Mouse (Mus musculus): ENCODE data around the gene Tarbp1. TPM values are rescaled to one million over a fixed set of nuclear protein-coding genes. Genes with fewer than 3 reads are reported as not detected.
"Not testable (repeated sequence)": the region's sequence is repeated elsewhere in the genome, so short reads cannot be mapped to it uniquely, and the experiment has no call there.

The Tarbp1 gene
- total RNA-seq, 2 experiments from 2014 or later: 5.7 to 6.2 TPM

DNA sequence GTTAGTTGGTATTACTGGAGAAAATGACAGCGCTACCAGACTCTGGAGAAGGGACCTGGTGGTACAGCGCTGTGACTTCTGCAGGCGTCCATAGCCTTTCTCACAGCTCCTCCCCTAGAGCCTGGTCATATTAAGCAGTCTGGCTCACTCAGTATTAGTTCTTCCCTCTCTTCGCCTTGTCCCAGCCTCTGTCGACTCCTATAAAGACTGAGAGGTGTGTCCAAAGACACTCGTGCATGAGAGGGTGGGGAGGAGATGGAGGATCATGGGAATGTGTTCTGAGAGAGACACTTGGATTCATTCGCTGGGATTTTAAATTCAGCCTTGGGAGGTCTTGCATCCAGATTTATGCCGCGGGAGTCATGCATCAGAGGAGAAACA, 52.0 kb downstream of the Tarbp1 start:
- DNase-seq: no peak
- intact Hi-C loops (cut with DNase I): loop anchor here (5.0 kb wide), 1 partner anchor 524 kb away; the partner anchor contains the start of gene Tomm20

DNA sequence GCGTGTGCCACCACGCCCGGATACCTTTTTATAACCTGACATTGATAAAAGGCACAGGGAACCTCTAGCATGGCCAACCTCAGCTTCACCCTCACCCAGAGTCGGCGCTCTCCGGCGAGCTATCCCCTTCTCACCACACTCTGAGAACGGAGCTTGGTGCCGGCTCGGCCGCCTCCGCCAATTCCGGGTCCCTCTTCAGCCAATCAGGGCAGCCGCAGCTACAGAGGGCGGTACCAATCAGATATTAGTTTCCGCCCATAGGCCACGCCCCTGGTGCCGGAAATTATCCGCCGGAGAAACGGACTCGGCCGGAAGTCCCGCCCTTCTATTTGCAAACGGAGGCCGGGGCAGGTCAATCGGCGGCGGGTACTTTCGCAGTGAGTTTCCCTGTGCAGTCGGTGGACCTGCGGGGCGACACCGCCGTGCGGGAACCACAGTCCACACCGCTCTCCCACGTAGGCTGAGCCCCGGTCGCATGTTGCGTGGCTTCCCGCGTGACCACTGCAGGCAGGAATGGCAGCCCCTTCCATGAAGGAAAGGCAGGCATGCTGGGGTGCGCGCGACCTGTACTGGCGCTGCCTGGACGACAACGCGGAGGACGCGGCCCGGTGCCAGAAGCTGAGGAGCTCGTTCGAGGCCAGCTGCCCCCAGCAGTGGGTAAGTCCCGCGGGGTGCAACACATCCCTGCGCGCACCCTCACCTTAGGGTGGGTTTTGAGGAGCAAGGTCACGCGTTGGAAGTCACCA, 52.5 kb downstream of the Tarbp1 start, which contains the start of gene Coa6:
TSS of gene Coa6 (plus strand) at position 342 of the 746 bp plus-strand sequence.
- intact Hi-C loops (cut with DNase I): loop anchor here (5.0 kb wide), 1 partner anchor 525 kb away; the partner anchor contains the start of gene Tomm20
- DNase-seq: peak; percentile 99

- intact Hi-C loops (cut with DNase I): loop anchor here (5.0 kb wide), 1 partner anchor 526 kb away; the partner anchor contains the start of gene Tomm20
Measured at GRCm38 (mm10) chr8:126420834-126421233, 54.0 kb downstream of the Tarbp1 start.

GRCm38 (mm10) chr8:126405030-126405429, 69.8 kb downstream of the Tarbp1 start:
- DNase-seq: no peak
- intact Hi-C loops (cut with DNase I): no loop called here

More at GRCm38 (mm10) chr8:126420834-126421233, 54.0 kb downstream of the Tarbp1 start:
- DNase-seq: no peak

DNA sequence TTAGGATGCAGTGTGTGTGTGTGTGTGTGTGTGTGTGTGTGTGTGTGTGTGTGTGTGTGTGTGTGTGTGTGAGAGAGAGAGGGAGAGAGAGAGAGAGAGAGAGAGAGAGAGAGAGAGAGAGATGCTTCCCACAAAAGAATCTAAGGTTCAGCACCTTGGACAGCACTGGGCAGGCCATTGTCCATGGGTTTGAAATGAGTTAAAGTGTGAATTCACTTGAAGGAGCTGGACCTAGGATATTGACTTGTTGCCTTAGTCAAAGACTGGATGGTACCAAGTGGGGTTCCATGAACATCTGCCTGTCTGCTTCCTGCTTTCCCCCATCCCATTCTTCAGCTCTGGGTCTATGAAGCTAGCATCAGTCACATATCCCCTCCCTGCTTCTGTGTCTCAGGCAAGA, 70.3 kb downstream of the Tarbp1 start:
- peak; percentile 3 to 23 for DNase-seq
- intact Hi-C loops (cut with DNase I): not testable (repeated sequence)

DNA sequence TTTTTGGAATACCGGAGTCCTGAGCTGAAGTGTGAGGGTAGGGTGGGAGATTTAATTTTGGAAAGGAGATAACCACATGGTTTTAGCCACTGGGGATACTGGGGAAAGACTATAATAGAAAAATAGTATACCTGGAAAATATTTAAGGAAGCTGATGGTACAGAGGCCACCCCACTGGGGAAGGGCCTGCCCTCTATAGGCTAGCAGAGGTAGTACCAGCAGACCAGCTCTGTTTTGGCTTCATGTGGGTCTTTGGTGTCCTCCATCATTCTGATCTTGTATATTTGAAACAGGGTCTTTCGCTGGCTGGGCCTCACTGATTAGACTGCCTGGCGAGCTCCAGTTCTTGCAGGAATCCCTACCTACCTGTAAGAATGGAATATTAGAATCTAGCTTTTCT, 76.5 kb downstream of the Tarbp1 start:
- intact Hi-C loops (cut with DNase I): no loop called here
- DNase-seq: peak in 1 of 2 experiments; percentile 4

GRCm38 (mm10) chr8:126395917-126396316, 78.9 kb downstream of the Tarbp1 start:
- DNase-seq: no peak
- intact Hi-C loops (cut with DNase I): no loop called here

DNA sequence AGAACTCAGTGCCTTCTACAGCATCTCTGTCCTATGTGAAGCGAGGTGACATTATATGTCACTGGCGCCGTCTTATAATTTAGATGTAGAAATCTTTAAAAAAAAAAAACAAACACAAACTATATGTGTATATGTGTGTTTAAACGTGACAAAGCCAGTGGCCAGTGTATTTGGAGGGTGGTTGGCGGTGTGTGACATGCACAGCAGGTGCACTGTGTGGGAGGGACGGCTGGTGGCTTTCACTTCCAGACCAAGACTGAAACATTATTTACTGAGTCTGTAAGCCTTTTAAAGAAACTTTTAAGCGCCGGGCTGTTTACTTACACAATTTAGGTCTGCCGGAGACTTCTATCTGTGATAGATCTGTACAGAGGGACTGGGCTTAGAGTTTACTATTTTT, 79.5 kb downstream of the Tarbp1 start:
- DNase-seq: no peak
- intact Hi-C loops (cut with DNase I): no loop called here

DNA sequence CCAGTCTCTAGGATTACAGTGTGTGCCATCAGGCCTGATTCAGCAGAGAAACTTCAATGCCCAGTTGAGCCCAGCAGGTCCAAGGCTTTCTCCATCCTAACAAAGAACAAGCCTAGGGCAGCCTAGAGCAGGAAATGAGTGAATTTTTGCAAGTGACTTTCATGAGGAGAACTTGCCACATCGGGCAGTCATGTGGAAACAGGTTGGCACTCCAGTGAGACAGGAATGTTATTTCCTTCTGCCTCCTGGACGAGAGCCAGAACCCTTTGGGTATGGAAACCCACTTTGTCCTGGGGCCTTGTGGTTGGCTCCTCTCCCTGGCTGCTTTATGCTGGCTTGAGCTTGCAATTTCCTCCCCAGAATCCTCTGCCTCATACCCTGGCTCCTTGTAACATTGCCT, 83.3 kb downstream of the Tarbp1 start:
- intact Hi-C loops (cut with DNase I): no loop called here
- DNase-seq: no peak

DNA sequence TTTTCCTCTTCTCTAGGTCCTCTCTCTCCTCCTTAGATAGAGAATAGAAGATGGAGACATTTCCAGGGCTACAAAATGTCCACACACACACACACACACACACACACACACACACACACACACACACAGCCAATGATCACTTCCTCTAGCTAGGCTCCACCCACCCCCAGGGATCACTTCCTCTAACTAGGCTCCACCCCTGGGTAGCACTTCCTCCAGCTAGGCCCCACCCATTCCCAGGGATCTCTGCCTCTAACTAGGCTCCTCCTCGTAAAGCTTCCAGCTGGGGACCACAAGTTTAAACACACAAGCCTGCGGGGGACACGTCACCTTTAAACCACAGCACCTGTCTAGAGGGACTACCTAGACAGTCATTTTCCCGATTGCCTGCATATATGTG, 87.3 kb downstream of the Tarbp1 start:
- intact Hi-C loops (cut with DNase I): no loop called here
- peak in 1 of 2 experiments; percentile 2 for DNase-seq

GRCm38 (mm10) chr8:126382749-126383148, 92.1 kb downstream of the Tarbp1 start:
- intact Hi-C loops (cut with DNase I): loop anchor here (5.0 kb wide), 1 partner anchor 125 kb away; no protein-coding TSS in a partner anchor
- peak; percentile 4 to 16 for DNase-seq

- peak; percentile 2 to 22 for DNase-seq
Measured at GRCm38 (mm10) chr8:126382216-126382615, 92.6 kb downstream of the Tarbp1 start.

DNA sequence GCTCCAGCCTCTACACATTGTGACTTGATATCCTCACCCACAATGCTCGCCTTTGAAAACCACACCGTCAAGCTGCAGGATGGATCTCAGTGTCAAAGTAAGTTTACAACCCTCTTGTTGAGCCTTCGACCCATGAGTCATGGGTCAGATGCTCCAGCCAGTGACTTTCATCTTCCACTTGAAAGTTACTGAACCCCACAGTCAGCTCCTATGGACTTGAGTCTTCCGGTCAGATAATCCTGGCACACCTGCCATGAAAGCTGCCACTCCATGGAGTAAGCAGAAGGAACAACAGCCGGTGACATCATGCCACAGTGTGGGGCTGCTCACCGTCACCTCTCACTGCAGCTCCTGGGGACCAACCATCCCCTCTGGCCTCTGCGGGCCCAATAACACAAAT, 93.6 kb downstream of the Tarbp1 start:
- no peak for DNase-seq
- intact Hi-C loops (cut with DNase I): loop anchor here (5.0 kb wide), 1 partner anchor 124 kb away; no protein-coding TSS in a partner anchor

More at GRCm38 (mm10) chr8:126382216-126382615, 92.6 kb downstream of the Tarbp1 start:
- intact Hi-C loops (cut with DNase I): loop anchor here (5.0 kb wide), 1 partner anchor 125 kb away; no protein-coding TSS in a partner anchor

DNA sequence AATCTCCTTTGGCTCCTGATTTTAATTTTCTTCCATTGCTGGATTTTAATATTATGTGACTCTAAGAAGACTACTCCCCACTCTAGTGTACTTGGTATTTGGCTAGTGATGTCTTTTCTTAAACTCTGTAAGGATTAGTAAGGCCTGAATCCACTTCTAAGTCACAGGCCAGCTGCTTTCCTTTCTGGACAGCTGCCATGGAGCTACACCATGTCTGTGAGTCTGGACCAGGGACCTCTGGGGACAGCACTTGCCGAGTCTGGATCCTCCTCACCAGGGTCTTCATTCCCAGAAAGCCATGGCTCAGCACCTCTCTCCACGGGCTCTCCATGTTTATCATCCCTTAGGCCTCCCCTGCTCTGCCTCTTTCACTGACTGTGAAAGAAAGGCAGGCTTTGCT, 94.7 kb downstream of the Tarbp1 start:
- intact Hi-C loops (cut with DNase I): loop anchor here (5.0 kb wide), 1 partner anchor 123 kb away; no protein-coding TSS in a partner anchor
- peak; percentile 5 to 9 for DNase-seq

- intact Hi-C loops (cut with DNase I): no loop called here
Measured at GRCm38 (mm10) chr8:126379580-126379979, 95.3 kb downstream of the Tarbp1 start.

More at GRCm38 (mm10) chr8:126379580-126379979, 95.3 kb downstream of the Tarbp1 start:
- DNase-seq: no peak

Other genes with a start within 250 kb of the Tarbp1 start
- gene Slc35f3, start 176.5 kb downstream of the Tarbp1 start, total RNA-seq (2021): not detected
- gene Coa6, start 52.5 kb downstream of the Tarbp1 start, total RNA-seq (2021): 10 to 100 TPM; 25.4 to 26.5 TPM
- gene Irf2bp2, start 118.9 kb upstream of the Tarbp1 start, total RNA-seq (2021): 100 to 1,000 TPM; 101 to 154 TPM